Mouse (Mus musculus): ENCODE measurements at regions not wholly inside any gene's neighbourhood (a gene's known extent, or its start where the extent isn't known, plus 50 kb on each side); places are given as distances from the start of the nearest gene placed in this dataset.

GRCm38 (mm10) chr2:38439973-38440372 is 71.5 kb upstream of the Nek6 start:
- Histone ChIP-seq H3K36me3 (ENCODE audit: control insufficient read depth, insufficient read depth, low read length) (no peaks in the 10 kb centered on the region), H3K4me2 (ENCODE audit: low read depth, low read length) (no peak overlapping the region), H3K4me1 (ENCODE audit: control insufficient read depth, insufficient read depth, low read length) (no peaks in the 10 kb centered on the region), H3K27me3 (replicated peaks; ENCODE audit: control insufficient read depth, insufficient read depth, low read length) (no peaks in the 10 kb centered on the region), H3K4me3 (ENCODE audit: low read length) (no peak overlapping the region), H3K9ac (ENCODE audit: low read depth, low read length) (no peak overlapping the region), H3K27ac (ENCODE audit: low read length) (no peak overlapping the region), H3K9me3 (ENCODE audit: control insufficient read depth, low read length) (no peaks in the 10 kb centered on the region)
- WGBS = 73% methylated on average over 5 of the region's 5 CpGs
- no peak for ATAC-seq

GRCm38 (mm10) chr2:38449092-38449491 is 62.4 kb upstream of the Nek6 start:
- peak; percentile 85 for ATAC-seq
- H3K27ac ChIP-seq (ENCODE audit: low read length) = no peak overlapping the region
- no peaks in the 10 kb centered on the region for H3K27me3 ChIP-seq (replicated peaks; ENCODE audit: control insufficient read depth, insufficient read depth, low read length)
- 51% methylated on average over 6 of the region's 6 CpGs for WGBS
- H3K9ac ChIP-seq (ENCODE audit: low read depth, low read length) = no peak overlapping the region
- H3K4me3 ChIP-seq (ENCODE audit: low read length) = no peak overlapping the region
- no peaks in the 10 kb centered on the region for H3K9me3 ChIP-seq (ENCODE audit: control insufficient read depth, low read length)
- no peaks in the 10 kb centered on the region; the same call in 1 of the 2 replicates for H3K4me1 ChIP-seq (ENCODE audit: control insufficient read depth, insufficient read depth, low read length)
- H3K4me2 ChIP-seq (ENCODE audit: low read depth, low read length) = no peak overlapping the region
- no peaks in the 10 kb centered on the region for H3K36me3 ChIP-seq (ENCODE audit: control insufficient read depth, insufficient read depth, low read length)

GRCm38 (mm10) chr2:38456571-38456970 is 54.9 kb upstream of the Nek6 start:
- ATAC-seq = no peak

DNA sequence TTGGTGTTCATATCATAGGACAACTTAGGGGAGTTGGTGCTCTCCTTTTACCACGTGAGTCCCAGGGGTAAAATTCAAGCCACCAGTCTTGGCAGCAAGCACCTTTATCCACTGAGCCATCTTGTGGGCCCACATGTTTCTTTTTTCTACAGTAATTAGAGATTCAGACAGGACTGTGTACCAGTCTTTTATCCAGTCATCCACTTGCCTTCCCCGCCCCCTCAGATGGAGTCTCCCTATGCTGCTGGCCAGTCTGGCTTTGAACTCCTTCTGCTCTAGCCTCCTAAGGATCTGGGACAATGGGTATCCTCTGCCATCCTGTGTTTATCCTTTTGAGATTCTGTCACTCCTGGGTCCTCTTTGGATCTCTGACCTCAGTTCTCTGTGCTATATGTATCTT is 51.1 kb upstream of the Nek6 start:
- ATAC-seq = no peak
- 75% methylated on average over 2 of the region's 2 CpGs for WGBS

More at GRCm38 (mm10) chr2:38456571-38456970, 54.9 kb upstream of the Nek6 start:
- H3K27ac ChIP-seq (ENCODE audit: low read length) = no peak overlapping the region
- no peaks in the 10 kb centered on the region for H3K36me3 ChIP-seq (ENCODE audit: control insufficient read depth, insufficient read depth, low read length)
- no peaks in the 10 kb centered on the region for H3K27me3 ChIP-seq (replicated peaks; ENCODE audit: control insufficient read depth, insufficient read depth, low read length)
- no peaks in the 10 kb centered on the region for H3K9me3 ChIP-seq (ENCODE audit: control insufficient read depth, low read length)
- 85% methylated on average over 3 of the region's 3 CpGs for WGBS
- H3K9ac ChIP-seq (ENCODE audit: low read depth, low read length) = no peak overlapping the region
- no peak overlapping the region for H3K4me2 ChIP-seq (ENCODE audit: low read depth, low read length)
- no peak overlapping the region for H3K4me3 ChIP-seq (ENCODE audit: low read length)
- peaks cover 5% of the 10 kb centered on the region for H3K4me1 ChIP-seq (ENCODE audit: control insufficient read depth, insufficient read depth, low read length)

GRCm38 (mm10) chr2:38460825-38461540 is 50.5 kb upstream of the Nek6 start:
- H3K9me3 ChIP-seq (ENCODE audit: control insufficient read depth, low read length) = no peaks in the 10 kb centered on the region
- peaks cover 5% of the 10 kb centered on the region for H3K4me1 ChIP-seq (ENCODE audit: control insufficient read depth, insufficient read depth, low read length)
- H3K27me3 ChIP-seq (replicated peaks; ENCODE audit: control insufficient read depth, insufficient read depth, low read length) = no peaks in the 10 kb centered on the region
- H3K4me2 ChIP-seq (ENCODE audit: low read depth, low read length) = no peak overlapping the region
- WGBS = 43% methylated on average over 6 of the region's 6 CpGs
- no peak overlapping the region for H3K4me3 ChIP-seq (ENCODE audit: low read length)
- no peak for ATAC-seq
- no peak overlapping the region for H3K9ac ChIP-seq (ENCODE audit: low read depth, low read length)
- H3K36me3 ChIP-seq (ENCODE audit: control insufficient read depth, insufficient read depth, low read length) = no peaks in the 10 kb centered on the region
- H3K27ac ChIP-seq (ENCODE audit: low read length) = no peak overlapping the region

More for the DNA sequence above, 51.1 kb upstream of the Nek6 start:
- Histone ChIP-seq H3K27me3 (replicated peaks; ENCODE audit: control insufficient read depth, insufficient read depth, low read length) (no peaks in the 10 kb centered on the region), H3K9me3 (ENCODE audit: control insufficient read depth, low read length) (no peaks in the 10 kb centered on the region), H3K4me1 (ENCODE audit: control insufficient read depth, insufficient read depth, low read length) (peaks cover 5% of the 10 kb centered on the region), H3K27ac (ENCODE audit: low read length) (no peak overlapping the region), H3K4me2 (ENCODE audit: low read depth, low read length) (no peak overlapping the region), H3K4me3 (ENCODE audit: low read length) (no peak overlapping the region), H3K9ac (ENCODE audit: low read depth, low read length) (no peak overlapping the region), H3K36me3 (ENCODE audit: control insufficient read depth, insufficient read depth, low read length) (no peaks in the 10 kb centered on the region)

Data from intestine, embryonic 16.5 days (tissue).